Mouse (Mus musculus): ENCODE results near the gene Ect2l.

Ect2l gene

GRCm38 (mm10) chr10:18210726-18211125, at the start of gene Ect2l:
Ect2l (minus strand) TSS chr10:18210890.
- DNase-seq (ENCODE audit: low spot score in 2 of 2) = no peak

GRCm38 (mm10) chr10:18251345-18251744, 40.7 kb upstream of the Ect2l start:
- no peak for DNase-seq (ENCODE audit: low spot score in 2 of 2)

GRCm38 (mm10) chr10:18243614-18244013, 32.9 kb upstream of the Ect2l start:
- no peak for DNase-seq (ENCODE audit: low spot score in 2 of 2)

- DNase-seq (ENCODE audit: low spot score in 2 of 2) = no peak
Observed at GRCm38 (mm10) chr10:18237191-18237590, 26.5 kb upstream of the Ect2l start.

GRCm38 (mm10) chr10:18236328-18236927, 25.7 kb upstream of the Ect2l start:
- no peak for DNase-seq (ENCODE audit: low spot score in 2 of 2)

GRCm38 (mm10) chr10:18235402-18235747, 24.7 kb upstream of the Ect2l start:
- DNase-seq (ENCODE audit: low spot score in 2 of 2) = no peak

- DNase-seq (ENCODE audit: low spot score in 2 of 2) = peak; percentile 95 to 97
Observed at GRCm38 (mm10) chr10:18234560-18235401, 24.1 kb upstream of the Ect2l start, which contains the start of gene Ccdc28a. Ccdc28a (minus strand) TSS chr10:18234998.

- no peak for DNase-seq (ENCODE audit: low spot score in 2 of 2)
Observed at GRCm38 (mm10) chr10:18233891-18234290, 23.2 kb upstream of the Ect2l start.

GRCm38 (mm10) chr10:18224386-18224785, 13.7 kb upstream of the Ect2l start:
- no peak for DNase-seq (ENCODE audit: low spot score in 2 of 2)

- DNase-seq (ENCODE audit: low spot score in 2 of 2) = no peak
Observed at GRCm38 (mm10) chr10:18219351-18219750, 8.7 kb upstream of the Ect2l start.

- no peak for DNase-seq (ENCODE audit: low spot score in 2 of 2)
Observed at GRCm38 (mm10) chr10:18214124-18214523, 3.4 kb upstream of the Ect2l start.

GRCm38 (mm10) chr10:18213373-18213772, 2.7 kb upstream of the Ect2l start:
- no peak for DNase-seq (ENCODE audit: low spot score in 2 of 2)

GRCm38 (mm10) chr10:18210119-18210518, 571 bp downstream of the Ect2l start:
- DNase-seq (ENCODE audit: low spot score in 2 of 2) = no peak

- no peak for DNase-seq (ENCODE audit: low spot score in 2 of 2)
Observed at GRCm38 (mm10) chr10:18204067-18204466, 6.6 kb downstream of the Ect2l start.

- no peak for DNase-seq (ENCODE audit: low spot score in 2 of 2)
Observed at GRCm38 (mm10) chr10:18202401-18202800, 8.3 kb downstream of the Ect2l start.

GRCm38 (mm10) chr10:18200656-18201055, 10.0 kb downstream of the Ect2l start:
- no peak for DNase-seq (ENCODE audit: low spot score in 2 of 2)

GRCm38 (mm10) chr10:18199919-18200318, 10.8 kb downstream of the Ect2l start:
- DNase-seq (ENCODE audit: low spot score in 2 of 2) = no peak

GRCm38 (mm10) chr10:18198286-18199015, 12.2 kb downstream of the Ect2l start:
- no peak for DNase-seq (ENCODE audit: low spot score in 2 of 2)

GRCm38 (mm10) chr10:18197206-18197979, 13.3 kb downstream of the Ect2l start:
- DNase-seq (ENCODE audit: low spot score in 2 of 2) = peak; percentile 69 to 74

GRCm38 (mm10) chr10:18194737-18195141, 16.0 kb downstream of the Ect2l start:
- no peak for DNase-seq (ENCODE audit: low spot score in 2 of 2)

GRCm38 (mm10) chr10:18194156-18194555, 16.5 kb downstream of the Ect2l start:
- DNase-seq (ENCODE audit: low spot score in 2 of 2) = no peak

GRCm38 (mm10) chr10:18193221-18193620, 17.5 kb downstream of the Ect2l start:
- no peak for DNase-seq (ENCODE audit: low spot score in 2 of 2)
